Comparison of ENCODE assay signal across 9 mouse cellular contexts in genomic region chr10:120551851-120552281, GRCm38 (mm10).
DNase-seq lines count a peak whose midpoint lies in the region; ATAC-seq and TF ChIP-seq lines count a peak whose summit lies in the region.
"Had no signal": no experiment of that assay in that cellular context is flagged by ENCODE, and none has a peak within 500 bp of the region (broad histone marks: within the 10 kb centered on the region; RNA-seq: fewer than 3 reads in every experiment).

No protein-coding gene starts in this region.

- peak overlapping the region; percentile 65 for H3K4me2 ChIP-seq in liver, embryonic 14.5 days (ENCODE audit: low read depth)

- WGBS in liver, embryonic 14.5 days (ENCODE audit: insufficient replicate concordance) = 3% methylated on average over 18 of the region's 18 CpGs

- ATAC-seq in liver, embryonic 14.5 days (ENCODE audit: insufficient read depth) = no peak

- TF ChIP-seq EP300 in liver, embryonic 14.5 days (IDR thresholded peaks at IDR 0.05; ENCODE audit: low read depth) = no peak

- intact Hi-C loops in heart, postnatal 10 days (cut with DNase I) = no loop called here

- no peaks in the 10 kb centered on the region for H3K36me3 ChIP-seq in liver, embryonic 14.5 days (replicated peaks; ENCODE audit: control insufficient read depth, insufficient read depth, low read depth)
- H3K36me3 ChIP-seq: G1E had no signal

- no peak overlapping the region for H3K27ac ChIP-seq in bone marrow macrophage, adult 2 months (ENCODE audit: insufficient read depth, low read depth, low read length)
- no peak overlapping the region for H3K27ac ChIP-seq in liver, embryonic 14.5 days

- DNase-seq in kidney, adult 18-20 months = peak; percentile 3
- DNase-seq in kidney, postnatal 36 days = no peak
- peak; percentile 18 to 24 for DNase-seq in heart, postnatal 10 days
- no peak for DNase-seq in liver, embryonic 14.5 days (ENCODE audit: low read depth in 3 of 3, low spot score in 3 of 3)
- peak; percentile 44 for DNase-seq in yolk sac, embryonic 10.5 days (ENCODE audit: low spot score)
- DNase-seq in spleen, adult 12 weeks (ENCODE audit: low spot score) = no peak
- DNase-seq in adrenal gland, postnatal 25 days = no peak

- H3K27me3 ChIP-seq in liver, embryonic 14.5 days (ENCODE audit: control insufficient read depth, insufficient read depth, low read length) = peaks cover 13% of the 10 kb centered on the region

- H3K4me1 ChIP-seq in bone marrow macrophage, adult 2 months (ENCODE audit: control insufficient read depth, insufficient read depth, low read length) = peaks cover 5% of the 10 kb centered on the region
- no peaks in the 10 kb centered on the region; a peak in 1 of 4 replicates for H3K4me1 ChIP-seq in liver, embryonic 14.5 days (replicated peaks; ENCODE audit: control insufficient read depth in 2 of 2, insufficient read depth in 2 of 2, low read length in 1 of 2)

- no peak overlapping the region for H3K9ac ChIP-seq in liver, embryonic 14.5 days (replicated peaks)

- no peak for TF ChIP-seq POLR2A in bone marrow macrophage, adult 2 months (IDR thresholded peaks at IDR 0.05; ENCODE audit: borderline replicate concordance, low read depth, low read length)

- H3K4me3 ChIP-seq in bone marrow macrophage, adult 2 months (ENCODE audit: insufficient read depth, low read length) = peak overlapping the region; percentile 69
- peak overlapping the region; percentile 7 to 43; a peak in 2 of 4 replicates for H3K4me3 ChIP-seq in liver, embryonic 14.5 days (ENCODE audit: insufficient read depth in 1 of 2, low read depth in 2 of 2, low read length in 2 of 2)

- TF ChIP-seq CTCF in bone marrow macrophage, adult 2 months (IDR thresholded peaks at IDR 0.05; ENCODE audit: low read depth, low read length) = no peak
- TF ChIP-seq CTCF in liver, embryonic 14.5 days (IDR thresholded peaks at IDR 0.05; ENCODE audit: low read depth) = no peak

- H3K9me3 ChIP-seq in liver, embryonic 14.5 days (ENCODE audit: control insufficient read depth, low read length) = no peaks in the 10 kb centered on the region

Comparison
In these comparisons a context has a peak if more than half of its experiments do, and no peak if none do; other contexts are left out.
1. DNase-seq: peak in kidney, adult 18-20 months (single experiment), heart, postnatal 10 days (2 of 2) and yolk sac, embryonic 10.5 days (single experiment); none in kidney, postnatal 36 days (0 of 2), liver, embryonic 14.5 days (0 of 3), spleen, adult 12 weeks (single experiment) and adrenal gland, postnatal 25 days (single experiment).